Mouse (Mus musculus) hindbrain, embryonic 13.5 days (tissue): ENCODE measurements around the gene Eml1. TPM values are rescaled to one million over a fixed set of nuclear protein-coding genes. Genes with fewer than 3 reads are reported as not detected.

Source experiments
- ATAC-seq: fragments of 200-750 bp; cut with Nextera tagmentation; 2 replicates; pipeline ENCODE4 v1.8.0; 2017; ENCODE audit warnings: moderate TSS enrichment; ENCODE audit not compliant: low FRiP score
- H3K27ac ChIP-seq: fragments of 300-500 bp; sonication (generic); 2 replicates; pipeline ENCODE4 v1.5.1; 2015; ENCODE audit warnings: inconsistent platforms, mild to moderate bottlenecking, moderate library complexity
- H3K27me3 ChIP-seq: fragments of 300-500 bp; sonication (generic); 2 replicates; pipeline ENCODE4 v1.6.1; 2015; ENCODE audit warnings: mild to moderate bottlenecking, inconsistent platforms
- H3K36me3 ChIP-seq: fragments of 300-500 bp; sonication (generic); 2 replicates; pipeline ENCODE4 v1.6.1; 2015; ENCODE audit warnings: mild to moderate bottlenecking, inconsistent platforms
- H3K4me1 ChIP-seq: fragments of 300-500 bp; sonication (generic); replicated peaks from 2 replicates; pipeline ENCODE4 v1.6.1; 2015; ENCODE audit warnings: inconsistent platforms
- H3K4me2 ChIP-seq: fragments of 300-500 bp; sonication (generic); 2 replicates; pipeline ENCODE4 v1.6.1; 2015; ENCODE audit warnings: inconsistent platforms, mild to moderate bottlenecking, moderate library complexity
- H3K4me3 ChIP-seq: fragments of 300-500 bp; sonication (generic); 2 replicates; pipeline ENCODE4 v1.5.1; 2015; ENCODE audit warnings: mild to moderate bottlenecking, inconsistent platforms
- H3K9ac ChIP-seq: fragments of 300-500 bp; sonication (generic); 2 replicates; pipeline ENCODE4 v1.6.1; 2015; ENCODE audit warnings: mild to moderate bottlenecking, inconsistent platforms
- H3K9me3 ChIP-seq: fragments of 300-500 bp; sonication (generic); 2 replicates; pipeline ENCODE4 v1.6.1; 2016; ENCODE audit warnings: inconsistent platforms
- WGBS: fragments of 180-500 bp; shearing (Covaris S2); methylation state at CpG from one replicate; pipeline ENCODE4 v1.1.7; 2015; 5-methylcytosine and 5-hydroxymethylcytosine counted together
- polyA plus RNA-seq: library from polyadenylated mRNA; unstranded; fragments of >200 nt; fragmentation: Nextera tagmentation; extraction: Ambion mirVana; gene quantifications from 2 replicates; pipeline ENCODE4 v1.2.1, GENCODE M21; 2015

Eml1 gene
- polyA plus RNA-seq, 1 experiment from 2014 or later: 61.9 TPM

DNA sequence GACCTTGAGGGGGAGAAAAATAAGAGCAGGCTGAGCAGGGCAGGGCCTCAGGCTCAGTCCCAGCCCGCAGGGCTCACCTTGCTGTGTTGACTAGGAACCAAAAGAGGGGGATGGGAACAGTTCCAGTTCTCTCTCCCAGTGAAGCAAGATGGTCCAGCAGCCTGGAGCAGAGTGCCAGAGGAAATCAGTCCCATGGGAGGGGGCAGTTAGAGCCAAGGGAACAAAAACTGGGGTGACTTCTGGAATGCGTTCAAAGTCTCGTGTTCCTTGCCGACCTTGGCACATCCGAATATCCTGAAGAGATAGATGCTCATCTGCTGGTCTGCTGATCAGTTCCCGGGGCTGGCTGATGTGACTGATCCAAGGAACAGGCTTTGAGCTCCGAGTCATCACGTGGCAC is 30.2 kb downstream of the Eml1 start:
- ATAC-seq: no peak
- no peak overlapping the region for H3K27ac ChIP-seq
- no peaks in the 10 kb centered on the region; the same call in 1 of the 2 replicates for H3K27me3 ChIP-seq
- peaks cover 37% of the 10 kb centered on the region for H3K4me1 ChIP-seq
- WGBS: 84% methylated on average over 8 of the region's 8 CpGs
- H3K4me2 ChIP-seq: no peak overlapping the region
- H3K9ac ChIP-seq: no peak overlapping the region
- no peaks in the 10 kb centered on the region for H3K9me3 ChIP-seq
- H3K4me3 ChIP-seq: no peak overlapping the region
- no peaks in the 10 kb centered on the region for H3K36me3 ChIP-seq

- no peak overlapping the region for H3K4me3 ChIP-seq
- H3K9ac ChIP-seq: no peak overlapping the region
- H3K36me3 ChIP-seq: no peaks in the 10 kb centered on the region
- no peaks in the 10 kb centered on the region; the same call in 1 of the 2 replicates for H3K27me3 ChIP-seq
- H3K4me2 ChIP-seq: no peak overlapping the region
- no peak for ATAC-seq
- no peaks in the 10 kb centered on the region for H3K9me3 ChIP-seq
- H3K4me1 ChIP-seq: peaks cover 20% of the 10 kb centered on the region
- 42% methylated on average over 6 of the region's 6 CpGs for WGBS
- H3K27ac ChIP-seq: 0 out of 2 replicates have a peak overlapping the region, but pooled peaks have one; percentile 8
Measured at GRCm38 (mm10) chr12:108403957-108404356, 33.2 kb downstream of the Eml1 start.

DNA sequence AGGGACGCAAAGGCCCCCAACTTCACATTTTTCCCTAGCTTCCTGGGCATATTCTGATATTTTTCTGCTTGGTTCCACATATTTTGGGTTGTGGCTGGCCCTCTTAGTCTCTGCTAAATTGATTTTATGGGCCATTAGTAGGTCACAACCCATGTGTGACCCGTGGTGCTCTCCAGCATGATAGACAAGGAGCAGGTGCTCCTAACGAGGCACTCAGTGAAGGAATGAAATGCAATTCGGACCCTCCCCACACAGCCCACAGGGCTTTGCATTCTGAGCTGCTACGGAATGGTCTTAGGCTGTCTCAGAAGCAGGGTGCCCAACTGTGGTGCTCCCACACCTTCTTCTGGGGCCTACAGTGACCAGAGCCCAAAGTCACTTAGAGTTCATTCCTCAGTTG is 38.3 kb downstream of the Eml1 start:
- no peaks in the 10 kb centered on the region for H3K27me3 ChIP-seq
- 55% methylated on average over 5 of the region's 5 CpGs for WGBS

GRCm38 (mm10) chr12:108410416-108411208 is 39.9 kb downstream of the Eml1 start:
- ATAC-seq: peak; percentile 76
- peak overlapping the region; percentile 80 for H3K27ac ChIP-seq
- peak overlapping the region; percentile 30 for H3K4me2 ChIP-seq
- no peaks in the 10 kb centered on the region for H3K36me3 ChIP-seq
- no peaks in the 10 kb centered on the region for H3K9me3 ChIP-seq
- H3K4me1 ChIP-seq: peaks cover 23% of the 10 kb centered on the region
- no peaks in the 10 kb centered on the region for H3K27me3 ChIP-seq
- 43% methylated on average over 14 of the region's 14 CpGs for WGBS
- peak overlapping the region; percentile 16 for H3K4me3 ChIP-seq
- 0 out of 2 replicates have a peak overlapping the region, but pooled peaks have one; percentile 11 for H3K9ac ChIP-seq

More for the DNA sequence above, 38.3 kb downstream of the Eml1 start:
- Histone ChIP-seq H3K36me3 (no peaks in the 10 kb centered on the region), H3K4me3 (no peak overlapping the region), H3K4me1 (peaks cover 32% of the 10 kb centered on the region), H3K27ac (no peak overlapping the region), H3K4me2 (no peak overlapping the region), H3K9me3 (no peaks in the 10 kb centered on the region), H3K9ac (no peak overlapping the region)
- no peak for ATAC-seq

DNA sequence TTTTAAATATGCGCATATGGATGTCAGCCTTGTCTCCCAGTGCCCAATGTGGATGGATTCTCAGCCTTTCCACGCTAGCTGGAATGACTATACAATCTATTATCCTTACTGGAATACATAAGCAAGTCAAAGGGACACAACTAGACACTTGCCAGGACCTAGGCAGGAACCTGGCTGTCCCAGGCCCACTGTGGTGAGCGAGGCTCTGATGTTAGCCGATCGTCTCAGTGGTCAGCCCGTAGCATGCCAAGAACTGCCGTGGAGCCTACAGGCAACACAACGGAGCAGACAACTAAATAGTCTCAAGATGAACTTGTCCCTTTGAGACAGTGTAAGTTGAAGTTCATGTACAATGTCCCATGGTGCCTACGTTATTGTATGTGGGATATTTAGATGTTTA is 44.2 kb downstream of the Eml1 start:
- Histone ChIP-seq H3K27ac (no peak overlapping the region), H3K27me3 (no peaks in the 10 kb centered on the region), H3K36me3 (no peaks in the 10 kb centered on the region), H3K4me2 (no peak overlapping the region), H3K4me1 (peaks cover 20% of the 10 kb centered on the region), H3K9ac (no peak overlapping the region), H3K4me3 (no peak overlapping the region), H3K9me3 (no peaks in the 10 kb centered on the region)
- ATAC-seq: no peak
- WGBS: 86% methylated on average over 9 of the region's 9 CpGs

DNA sequence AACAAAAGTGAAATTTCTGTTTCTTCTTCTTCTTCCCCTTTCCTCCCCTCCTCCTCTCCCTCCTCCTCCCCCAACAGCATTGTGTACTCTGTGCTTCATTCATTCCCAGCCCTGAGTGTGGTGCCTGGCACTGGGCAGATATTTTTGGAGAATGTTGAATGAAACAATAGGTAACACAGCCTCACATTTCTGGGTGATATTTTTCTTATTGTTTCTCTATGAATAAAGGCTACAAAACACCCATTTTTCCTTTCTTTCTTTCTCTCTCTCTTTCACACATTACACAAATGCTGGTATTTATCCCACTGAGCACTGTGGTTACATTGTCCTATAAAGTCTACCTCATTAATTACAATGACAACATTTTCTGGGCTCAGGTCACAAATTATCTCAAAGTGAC is 48.8 kb downstream of the Eml1 start:
- no peak overlapping the region for H3K27ac ChIP-seq
- peaks cover 24% of the 10 kb centered on the region for H3K4me1 ChIP-seq
- H3K4me3 ChIP-seq: no peak overlapping the region
- H3K9ac ChIP-seq: no peak overlapping the region
- no peak overlapping the region for H3K4me2 ChIP-seq
- no peak for ATAC-seq
- no peaks in the 10 kb centered on the region for H3K9me3 ChIP-seq
- no peaks in the 10 kb centered on the region for H3K36me3 ChIP-seq
- 0 out of 2 replicates have a peak, but pooled peaks cover 7% of the 10 kb centered on the region for H3K27me3 ChIP-seq

DNA sequence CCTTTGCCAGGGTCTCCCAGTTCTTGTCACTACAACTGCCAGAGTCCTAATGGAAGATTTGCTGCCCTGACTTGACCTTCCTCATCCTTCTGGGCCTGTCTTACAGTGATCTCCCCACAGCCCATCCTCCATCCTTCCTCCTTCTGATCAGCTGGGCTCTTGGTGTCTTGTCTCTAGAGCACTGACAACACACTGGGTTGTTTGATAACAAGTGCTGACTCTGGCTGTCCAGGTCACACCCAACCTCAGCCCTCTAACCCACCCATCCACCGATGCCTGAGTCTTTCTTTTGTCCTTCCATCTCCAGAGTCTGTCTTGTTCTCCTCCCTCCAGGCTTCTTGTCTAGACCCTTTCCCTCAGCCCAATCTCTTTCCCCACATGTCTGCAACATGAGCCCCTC is 50.7 kb downstream of the Eml1 start:
- Histone ChIP-seq H3K27ac (no peak overlapping the region), H3K27me3 (0 out of 2 replicates have a peak, but pooled peaks cover 7% of the 10 kb centered on the region), H3K4me1 (peaks cover 40% of the 10 kb centered on the region), H3K4me2 (no peak overlapping the region), H3K4me3 (no peak overlapping the region), H3K9ac (no peak overlapping the region), H3K36me3 (no peaks in the 10 kb centered on the region), H3K9me3 (no peaks in the 10 kb centered on the region)
- 84% methylated on average over 1 of the region's 1 CpGs for WGBS
- no peak for ATAC-seq

DNA sequence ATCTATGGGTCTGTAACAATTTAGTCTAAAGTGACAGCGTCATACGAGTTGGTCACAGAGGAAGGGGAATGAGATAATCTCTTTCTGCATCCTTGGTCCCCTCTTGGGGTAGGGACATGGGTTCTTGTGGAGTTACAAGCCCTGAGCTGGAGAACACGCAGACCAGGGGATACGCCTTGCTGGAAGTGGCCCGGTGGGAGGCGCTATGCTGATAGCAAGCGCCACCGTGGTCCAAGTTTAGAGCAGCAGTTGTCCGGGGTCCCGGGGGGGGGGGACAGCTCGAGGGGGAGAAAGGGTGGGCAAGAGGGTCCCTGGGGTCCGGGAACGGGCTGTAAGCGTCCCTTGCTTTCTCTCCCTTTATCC is 51.7 kb downstream of the Eml1 start:
- H3K4me2 ChIP-seq: peak overlapping the region; percentile 69
- peak; percentile 67 for ATAC-seq
- H3K4me3 ChIP-seq: peak overlapping the region; percentile 81
- peak overlapping the region; percentile 91 for H3K27ac ChIP-seq
- 0 out of 2 replicates have a peak, but pooled peaks cover 7% of the 10 kb centered on the region for H3K27me3 ChIP-seq
- peaks cover 37% of the 10 kb centered on the region for H3K4me1 ChIP-seq
- H3K9me3 ChIP-seq: no peaks in the 10 kb centered on the region
- 1% methylated on average over 13 of the region's 14 CpGs for WGBS
- H3K36me3 ChIP-seq: no peaks in the 10 kb centered on the region
- peak overlapping the region; percentile 86 for H3K9ac ChIP-seq

- 0 out of 2 replicates have a peak, but pooled peaks cover 7% of the 10 kb centered on the region for H3K27me3 ChIP-seq
- WGBS: under 1% methylated on average over 85 of the region's 90 CpGs
- ATAC-seq: peak; percentile 93
Measured at GRCm38 (mm10) chr12:108422858-108423631, 52.3 kb downstream of the Eml1 start.

DNA sequence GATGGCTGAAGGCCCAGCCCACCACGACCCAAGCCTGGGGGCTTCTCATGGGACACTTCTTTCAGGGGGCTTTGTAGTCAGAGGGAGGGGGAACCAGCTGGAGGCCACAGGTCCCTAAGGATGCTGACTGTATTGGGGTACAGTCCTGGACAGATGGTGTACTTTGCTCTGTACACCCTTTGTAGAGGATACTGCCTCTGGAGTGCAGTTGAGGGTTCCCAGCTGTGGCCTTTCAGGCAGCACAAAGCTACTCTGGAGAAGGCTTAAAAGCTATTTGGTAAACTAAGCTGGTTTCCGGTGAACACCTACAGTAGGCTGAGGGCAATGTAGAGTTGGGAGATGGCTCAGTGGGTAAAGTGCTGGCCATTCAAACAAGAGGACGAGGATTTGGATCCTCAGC is 60.2 kb downstream of the Eml1 start:
- H3K9me3 ChIP-seq: no peaks in the 10 kb centered on the region
- no peak overlapping the region for H3K9ac ChIP-seq
- 52% methylated on average over 3 of the region's 3 CpGs for WGBS
- no peaks in the 10 kb centered on the region for H3K36me3 ChIP-seq
- ATAC-seq: no peak
- H3K4me2 ChIP-seq: no peak overlapping the region
- H3K4me3 ChIP-seq: no peak overlapping the region
- no peaks in the 10 kb centered on the region for H3K27me3 ChIP-seq
- no peak overlapping the region for H3K27ac ChIP-seq
- peaks cover 47% of the 10 kb centered on the region for H3K4me1 ChIP-seq

More at GRCm38 (mm10) chr12:108422858-108423631, 52.3 kb downstream of the Eml1 start:
- Histone ChIP-seq H3K27ac (peak overlapping the region; percentile 91), H3K4me1 (peaks cover 38% of the 10 kb centered on the region), H3K9ac (peak overlapping the region; percentile 86), H3K4me3 (peak overlapping the region; percentile 81), H3K36me3 (no peaks in the 10 kb centered on the region), H3K9me3 (no peaks in the 10 kb centered on the region), H3K4me2 (peak overlapping the region; percentile 69)

DNA sequence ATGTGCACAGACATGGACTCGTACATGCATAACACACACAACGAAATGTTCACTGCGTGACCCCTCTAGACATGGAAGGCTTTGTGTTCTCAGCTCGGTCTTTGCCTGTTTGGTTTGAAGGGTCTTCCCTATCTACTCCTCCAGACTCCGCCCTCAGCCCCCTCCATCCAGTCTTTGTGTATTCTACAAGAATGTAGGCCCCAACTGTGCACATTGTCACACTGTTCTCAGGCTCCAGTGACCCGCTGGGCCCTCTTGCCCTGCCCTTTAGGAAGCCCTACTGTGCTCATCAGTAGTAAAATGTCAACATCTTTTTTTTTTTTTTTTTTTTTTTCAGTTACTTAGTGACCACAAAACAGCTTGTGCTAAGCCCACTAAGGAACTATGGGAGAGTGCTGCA is 61.0 kb downstream of the Eml1 start:
- Histone ChIP-seq H3K9ac (no peak overlapping the region), H3K9me3 (no peaks in the 10 kb centered on the region), H3K4me2 (no peak overlapping the region), H3K4me1 (peaks cover 52% of the 10 kb centered on the region), H3K4me3 (no peak overlapping the region), H3K36me3 (no peaks in the 10 kb centered on the region), H3K27me3 (no peaks in the 10 kb centered on the region), H3K27ac (no peak overlapping the region)
- no peak for ATAC-seq
- 23% methylated on average over 6 of the region's 6 CpGs for WGBS

DNA sequence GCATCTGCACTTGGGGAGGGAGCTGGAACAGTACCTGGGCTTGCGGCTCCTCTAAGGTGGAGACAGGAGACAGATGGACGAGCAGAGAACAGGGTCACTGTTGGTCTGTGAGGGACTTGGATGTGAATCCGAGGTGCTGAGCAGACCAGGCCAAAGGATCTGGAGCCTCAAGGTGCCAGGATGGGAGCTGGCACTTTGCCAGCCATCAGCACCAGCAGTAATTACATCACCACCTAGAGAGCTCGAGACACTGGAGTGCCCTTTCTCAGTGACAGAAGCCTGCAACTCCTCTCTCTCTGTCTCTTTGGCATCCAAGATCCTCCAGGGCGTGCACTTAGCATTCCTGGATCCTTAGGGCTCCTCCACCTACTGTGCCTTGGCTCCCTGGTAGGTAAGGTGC is 61.8 kb downstream of the Eml1 start:
- no peak for ATAC-seq
- WGBS: 61% methylated on average over 5 of the region's 5 CpGs
- Histone ChIP-seq H3K4me2 (peak overlapping the region; percentile 22), H3K27ac (0 out of 2 replicates have a peak overlapping the region, but pooled peaks have one; percentile 19), H3K36me3 (no peaks in the 10 kb centered on the region), H3K4me1 (peaks cover 56% of the 10 kb centered on the region), H3K9me3 (no peaks in the 10 kb centered on the region), H3K9ac (peak overlapping the region; percentile 40; the same call in 1 of the 2 replicates), H3K27me3 (no peaks in the 10 kb centered on the region), H3K4me3 (no peak overlapping the region)
